Mouse (Mus musculus): ENCODE results near the gene Adk. TPM values are rescaled to one million over a fixed set of nuclear protein-coding genes. Genes with fewer than 3 reads are reported as not detected.

The Adk gene
- total and polyA plus RNA-seq, 3 experiments, result 69.0 to 479 (median 102) TPM

GRCm38 (mm10) chr14:21241105-21241504 is 188.7 kb downstream of the Adk start:
- Histone ChIP-seq H3K9ac (ENCODE audit: control insufficient read depth, low read depth, low read length, poor library complexity, severe bottlenecking) (no peak overlapping the region), H3K4me1 (ENCODE audit: control insufficient read depth in 1 of 2, insufficient read depth in 2 of 2, low read length in 2 of 2) (no peaks in the 10 kb centered on the region), H3K27ac (ENCODE audit: control insufficient read depth, low read depth, low read length) (no peak overlapping the region), H3K9me3 (replicated peaks; ENCODE audit: insufficient read depth, low read length) (no peaks in the 10 kb centered on the region), H3K4me3 (ENCODE audit: control insufficient read depth in 1 of 2, insufficient read depth in 1 of 2, low read depth in 2 of 2, low read length in 2 of 2) (no peak overlapping the region), H3K36me3 (ENCODE audit: control insufficient read depth in 1 of 2, insufficient read depth in 2 of 2, low read length in 2 of 2) (no peaks in the 10 kb centered on the region; a peak in 2 of 4 replicates), H3K27me3 (ENCODE audit: control insufficient read depth in 1 of 2, insufficient read depth in 2 of 2, low read length in 2 of 2) (no peaks in the 10 kb centered on the region), H3K79me2 (ENCODE audit: control insufficient read depth, insufficient read depth, low read length, poor library complexity) (no peaks in the 10 kb centered on the region)
- DNase-seq (ENCODE audit: low read depth, low spot score), result no peak
- TF ChIP-seq USF2 (IDR thresholded peaks at IDR 0.05; ENCODE audit: borderline replicate concordance in 1 of 2, insufficient read depth in 1 of 2, low read depth in 1 of 2, low read length in 2 of 2), result no peak
- no peak for TF ChIP-seq JUND (IDR thresholded peaks at IDR 0.05; ENCODE audit: low read depth, low read length)
- TF ChIP-seq TAL1 (IDR thresholded peaks at IDR 0.05; ENCODE audit: low read length), result no peak
- no peak for TF ChIP-seq SIN3A (IDR thresholded peaks at IDR 0.05; ENCODE audit: low read length)
- no peak for TF ChIP-seq E2F4 (IDR thresholded peaks at IDR 0.05; ENCODE audit: borderline replicate concordance, low read depth, low read length)
- TF ChIP-seq MEF2A (IDR thresholded peaks at IDR 0.05; ENCODE audit: extremely low read depth, insufficient replicate concordance, low read depth, low read length, poor library complexity, severe bottlenecking), result no peak
- no peak for TF ChIP-seq UBTF (IDR thresholded peaks at IDR 0.05; ENCODE audit: borderline replicate concordance, insufficient read depth, low read depth, low read length)
- TF ChIP-seq ZC3H11A (IDR thresholded peaks at IDR 0.05; ENCODE audit: low read depth, low read length), result no peak
- no peak for TF ChIP-seq EP300 (IDR thresholded peaks at IDR 0.05; ENCODE audit: low read depth in 1 of 2, low read length in 2 of 2)
- no peak for TF ChIP-seq TBP (IDR thresholded peaks at IDR 0.05; ENCODE audit: low read depth, low read length)
- TF ChIP-seq ZNF384 (IDR thresholded peaks at IDR 0.05; ENCODE audit: low read depth, low read length), result no peak
- no peak for TF ChIP-seq ZKSCAN1 (IDR thresholded peaks at IDR 0.05; ENCODE audit: low read depth, low read length)
- no peak for TF ChIP-seq TCF12 (IDR thresholded peaks at IDR 0.05; ENCODE audit: low read depth, low read length)
- TF ChIP-seq NELFE (IDR thresholded peaks at IDR 0.05; ENCODE audit: low read depth, low read length), result no peak
- TF ChIP-seq POLR2AphosphoS5 (IDR thresholded peaks at IDR 0.05; ENCODE audit: borderline replicate concordance, low read depth, low read length), result no peak

GRCm38 (mm10) chr14:21251386-21251785 is 199.0 kb downstream of the Adk start:
- TF ChIP-seq ELF1 (IDR thresholded peaks at IDR 0.05; ENCODE audit: low read depth, low read length) (no peak), CHD2 (IDR thresholded peaks at IDR 0.05; ENCODE audit: low read length) (no peak), RAD21 (IDR thresholded peaks at IDR 0.05; ENCODE audit: low read depth, low read length) (no peak), RCOR1 (IDR thresholded peaks at IDR 0.05; ENCODE audit: low read depth, low read length) (no peak), GABPA (IDR thresholded peaks at IDR 0.05; ENCODE audit: low read depth, low read length) (no peak), POLR2AphosphoS2 (IDR thresholded peaks at IDR 0.05; ENCODE audit: low read length) (no peak), CTCF (IDR thresholded peaks at IDR 0.05 in 2 of 3, conservative IDR thresholded peaks at IDR 0.05 in 1 of 3; ENCODE audit: control insufficient read depth in 1 of 3, insufficient read depth in 1 of 3, low read depth in 2 of 3, low read length in 3 of 3, poor library complexity in 1 of 3, severe bottlenecking in 1 of 3) (no peak), POLR2A (IDR thresholded peaks at IDR 0.05; ENCODE audit: control insufficient read depth in 1 of 2, insufficient read depth in 1 of 2, low read depth in 1 of 2, low read length in 2 of 2, poor library complexity in 1 of 2) (no peak), SIN3A (IDR thresholded peaks at IDR 0.05; ENCODE audit: low read length) (no peak), GATA1 (IDR thresholded peaks at IDR 0.05; ENCODE audit: low read depth, low read length) (no peak), EP300 (IDR thresholded peaks at IDR 0.05; ENCODE audit: low read depth in 1 of 2, low read length in 2 of 2) (no peak), MYC (IDR thresholded peaks at IDR 0.05; ENCODE audit: low read depth, low read length) (no peak), ETS1 (IDR thresholded peaks at IDR 0.05; ENCODE audit: low read depth, low read length) (no peak)
- Histone ChIP-seq H3K27me3 (ENCODE audit: control insufficient read depth in 1 of 2, insufficient read depth in 2 of 2, low read length in 2 of 2) (no peaks in the 10 kb centered on the region), H3K4me1 (ENCODE audit: control insufficient read depth in 1 of 2, insufficient read depth in 2 of 2, low read length in 2 of 2) (no peaks in the 10 kb centered on the region), H3K27ac (ENCODE audit: control insufficient read depth, low read depth, low read length) (no peak overlapping the region), H3K9ac (ENCODE audit: control insufficient read depth, low read depth, low read length, poor library complexity, severe bottlenecking) (no peak overlapping the region), H3K79me2 (ENCODE audit: control insufficient read depth, insufficient read depth, low read length, poor library complexity) (no peaks in the 10 kb centered on the region), H3K36me3 (ENCODE audit: control insufficient read depth in 1 of 2, insufficient read depth in 2 of 2, low read length in 2 of 2) (no peaks in the 10 kb centered on the region), H3K9me3 (replicated peaks; ENCODE audit: insufficient read depth, low read length) (no peaks in the 10 kb centered on the region), H3K4me3 (ENCODE audit: control insufficient read depth in 1 of 2, insufficient read depth in 1 of 2, low read depth in 2 of 2, low read length in 2 of 2) (no peak overlapping the region)
- DNase-seq (ENCODE audit: low read depth, low spot score), result no peak
